Mouse (Mus musculus) limb, embryonic 14.5 days (tissue): Measurements from ENCODE around the gene Arhgap42. TPM values are rescaled to one million over a fixed set of nuclear protein-coding genes. Genes with fewer than 3 reads are reported as not detected.

Experiments used
- ATAC-seq: fragments of 200-750 bp; cut with Nextera tagmentation; 2 replicates; pipeline ENCODE4 v1.8.0; 2017; ENCODE audit warnings: low read depth, moderate number of reproducible peaks, moderate TSS enrichment; ENCODE audit not compliant: low FRiP score
- DNase-seq: peaks from one replicate; pipeline ENCODE4 v3.0.0-alpha.2; 2015; ENCODE audit warnings: low spot score
- H3K27ac ChIP-seq: fragments of 300-500 bp; sonication (generic); replicated peaks from 2 replicates; pipeline ENCODE4 v1.5.1; 2014; ENCODE audit warnings: low read depth, mild to moderate bottlenecking, low read length, moderate library complexity, mixed read lengths
- H3K27me3 ChIP-seq: fragments of 300-500 bp; sonication (generic); 2 replicates; pipeline ENCODE4 v1.6.1; 2014; ENCODE audit warnings: low read length, mixed read lengths; ENCODE audit not compliant: control insufficient read depth, insufficient read depth
- H3K36me3 ChIP-seq: fragments of 300-500 bp; sonication (generic); 2 replicates; pipeline ENCODE4 v1.6.1; 2014; ENCODE audit warnings: mild to moderate bottlenecking, low read length, moderate library complexity, mixed read lengths; ENCODE audit not compliant: control insufficient read depth, insufficient read depth
- H3K4me1 ChIP-seq: fragments of 300-500 bp; sonication (generic); 2 replicates; pipeline ENCODE4 v1.6.1; 2014; ENCODE audit warnings: antibody characterized with exemption, low read length, mixed read lengths; ENCODE audit not compliant: control insufficient read depth, insufficient read depth
- H3K4me2 ChIP-seq: fragments of 300-500 bp; sonication (generic); replicated peaks from 2 replicates; pipeline ENCODE4 v1.6.1; 2014; ENCODE audit warnings: low read depth, mild to moderate bottlenecking, low read length, moderate library complexity; ENCODE audit not compliant: severe bottlenecking
- H3K4me3 ChIP-seq: fragments of 300-500 bp; sonication (generic); replicated peaks from 2 replicates; pipeline ENCODE4 v1.5.1; 2014; ENCODE audit warnings: low read length
- H3K9ac ChIP-seq: fragments of 300-500 bp; sonication (generic); 2 replicates; pipeline ENCODE4 v1.6.1; 2014; ENCODE audit warnings: mild to moderate bottlenecking, low read depth, low read length, moderate library complexity; ENCODE audit not compliant: severe bottlenecking
- H3K9me3 ChIP-seq: fragments of 300-500 bp; sonication (generic); 2 replicates; pipeline ENCODE4 v1.6.1; 2016; ENCODE audit warnings: low read length; ENCODE audit not compliant: control insufficient read depth
- POLR2A ChIP-seq: fragments of 200-500 bp; IDR thresholded peaks from 2 replicates; pipeline ENCODE4 v1.8.0; 2012; ENCODE audit warnings: inconsistent platforms, mild to moderate bottlenecking, moderate library complexity, borderline replicate concordance; ENCODE audit not compliant: insufficient read depth, insufficient read length; ENCODE audit errors: extremely low read depth
- WGBS: fragments of 180-500 bp; shearing (Covaris S2); extraction: QIAGEN DNeasy Blood & Tissue Kit; methylation state at CpG from one replicate; pipeline ENCODE4 v1.1.7; 2014; 5-methylcytosine and 5-hydroxymethylcytosine counted together
- polyA plus RNA-seq, 2 experiments: library from polyadenylated mRNA; depleted of rRNA in 1 of 2; stranded (reverse) in 1 of 2; unstranded in 1 of 2; fragments of >200 nt; fragmentation: Nextera tagmentation in 1 of 2; extraction: Ambion mirVana in 1 of 2; gene quantifications; 2 replicates each; pipeline versions ENCODE4 v1.2.1 to v1.2.3; 2012 to 2014

Gene Arhgap42
- polyA plus RNA-seq, 2 experiments: 21.3 to 40.5 TPM

DNA sequence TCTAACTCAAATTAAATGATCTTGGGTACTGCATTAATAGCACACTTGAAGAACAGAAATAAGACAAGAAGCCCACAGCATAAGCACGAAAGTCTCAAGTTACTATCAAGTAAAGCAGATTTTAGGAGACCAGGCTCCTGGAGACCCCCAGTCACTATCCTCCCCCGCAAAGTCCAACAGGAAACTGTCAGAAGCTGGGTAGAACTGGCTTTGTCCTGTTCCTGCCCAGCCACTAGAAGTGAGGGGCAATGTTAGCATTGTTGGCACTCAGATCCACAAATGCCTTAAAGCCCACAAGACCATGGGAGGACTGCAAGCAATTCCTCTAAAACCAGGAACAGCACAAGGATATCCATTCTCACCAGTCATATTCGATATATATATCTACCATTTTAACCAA is 80.7 kb downstream of the Arhgap42 start:
- no peaks in the 10 kb centered on the region for H3K27me3 ChIP-seq
- no peak overlapping the region for H3K9ac ChIP-seq
- no peaks in the 10 kb centered on the region for H3K9me3 ChIP-seq
- H3K4me3 ChIP-seq: no peak overlapping the region
- no peak overlapping the region for H3K27ac ChIP-seq
- no peak for TF ChIP-seq POLR2A
- no peak for DNase-seq
- no peaks in the 10 kb centered on the region; the same call in 1 of the 2 replicates for H3K36me3 ChIP-seq
- no peak overlapping the region for H3K4me2 ChIP-seq
- no peaks in the 10 kb centered on the region for H3K4me1 ChIP-seq
- ATAC-seq: no peak
- 68% methylated on average over 3 of the region's 3 CpGs for WGBS

- no peak overlapping the region for H3K27ac ChIP-seq
- no peak for TF ChIP-seq POLR2A
- no peak for DNase-seq
- H3K36me3 ChIP-seq: no peaks in the 10 kb centered on the region; the same call in 1 of the 2 replicates
- H3K4me3 ChIP-seq: no peak overlapping the region
- no peak overlapping the region for H3K9ac ChIP-seq
- H3K4me2 ChIP-seq: no peak overlapping the region
- no peaks in the 10 kb centered on the region for H3K9me3 ChIP-seq
- ATAC-seq: no peak
- H3K27me3 ChIP-seq: no peaks in the 10 kb centered on the region
- H3K4me1 ChIP-seq: no peaks in the 10 kb centered on the region
- WGBS: 79% methylated on average over 2 of the region's 2 CpGs
Measured at GRCm38 (mm10) chr9:9157425-9157824, 81.5 kb downstream of the Arhgap42 start.

DNA sequence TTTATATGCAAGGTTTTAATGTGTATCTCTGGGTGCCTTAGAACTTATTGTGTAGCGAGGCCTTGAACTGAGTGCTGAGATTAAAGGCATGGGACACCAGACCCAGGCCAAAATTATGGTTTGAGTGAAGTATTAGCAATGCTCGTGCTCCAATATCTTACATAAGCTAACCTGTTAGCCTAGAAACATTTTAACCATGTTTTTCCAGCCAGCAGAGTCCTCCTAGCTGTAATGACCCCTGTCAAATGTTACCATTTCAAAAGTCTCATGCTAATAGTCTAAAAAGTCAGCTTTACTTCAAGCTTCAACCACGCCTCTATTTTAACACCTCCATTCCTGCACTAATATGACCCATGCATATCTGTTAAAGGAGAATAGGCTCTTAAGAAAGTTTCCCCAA is 84.3 kb downstream of the Arhgap42 start:
- Histone ChIP-seq H3K9ac (no peak overlapping the region), H3K4me1 (no peaks in the 10 kb centered on the region), H3K4me2 (no peak overlapping the region), H3K9me3 (no peaks in the 10 kb centered on the region), H3K27me3 (no peaks in the 10 kb centered on the region), H3K27ac (no peak overlapping the region), H3K4me3 (no peak overlapping the region), H3K36me3 (no peaks in the 10 kb centered on the region; the same call in 1 of the 2 replicates)
- no peak for ATAC-seq
- no peak for DNase-seq
- TF ChIP-seq POLR2A: no peak
- WGBS: 78% methylated on average over 3 of the region's 3 CpGs

DNA sequence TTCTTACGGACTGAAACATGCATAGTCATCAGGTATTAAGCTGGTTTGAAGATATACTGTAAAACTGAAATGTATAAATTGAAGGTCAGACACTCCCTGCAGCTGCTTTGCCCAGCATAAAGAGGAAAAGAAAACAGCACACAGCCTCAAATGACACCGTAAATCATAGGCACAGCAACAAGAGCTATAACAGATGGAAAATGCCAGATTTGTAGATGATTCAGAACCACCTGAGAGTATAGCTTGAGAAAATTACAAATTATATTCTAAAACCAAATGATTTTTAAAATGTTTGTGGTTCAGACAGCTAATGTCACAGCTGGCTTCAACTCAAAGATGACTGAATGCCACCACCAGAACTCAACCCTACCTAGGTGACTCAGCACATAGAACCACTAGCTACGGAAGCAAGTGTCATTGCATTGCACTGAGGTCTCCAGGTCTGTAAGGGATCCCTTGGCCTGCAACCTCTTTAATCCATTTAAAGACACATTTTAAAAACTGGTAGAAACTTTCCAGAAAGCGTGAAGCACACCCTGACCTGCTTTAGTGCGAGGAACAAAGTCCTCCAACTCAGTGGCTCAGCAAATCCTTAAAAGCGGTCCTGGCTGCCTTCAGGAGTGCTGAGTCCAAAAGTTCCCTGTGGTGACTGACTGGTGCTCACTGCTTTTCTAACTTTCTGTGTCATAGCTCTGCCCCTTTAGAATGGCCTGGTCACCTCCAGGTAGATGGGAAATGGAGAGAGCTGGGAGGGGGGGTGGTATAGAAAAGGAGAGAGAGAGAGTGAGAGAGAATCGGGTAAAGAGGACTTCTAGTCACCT is 94.4 kb downstream of the Arhgap42 start:
- TF ChIP-seq POLR2A: no peak
- ATAC-seq (no peak), DNase-seq (no peak)

GRCm38 (mm10) chr9:9143102-9143501 is 95.8 kb downstream of the Arhgap42 start:
- H3K4me2 ChIP-seq: peak overlapping the region; percentile 28; the same call in 1 of the 2 replicates
- DNase-seq: peak; percentile 91
- H3K36me3 ChIP-seq: 0 out of 2 replicates have a peak, but pooled peaks cover 3% of the 10 kb centered on the region
- H3K9me3 ChIP-seq: no peaks in the 10 kb centered on the region
- peak overlapping the region; percentile 1 for H3K27ac ChIP-seq
- ATAC-seq: peak; percentile 76
- H3K4me3 ChIP-seq: no peak overlapping the region
- TF ChIP-seq POLR2A: no peak
- H3K4me1 ChIP-seq: peaks cover 49% of the 10 kb centered on the region
- H3K27me3 ChIP-seq: no peaks in the 10 kb centered on the region
- WGBS: 25% methylated on average over 5 of the region's 5 CpGs
- H3K9ac ChIP-seq: no peak overlapping the region

More for the DNA sequence above, 94.4 kb downstream of the Arhgap42 start:
- Histone ChIP-seq H3K9me3 (no peaks in the 10 kb centered on the region), H3K4me1 (peaks cover 49% of the 10 kb centered on the region), H3K27me3 (no peaks in the 10 kb centered on the region), H3K36me3 (0 out of 2 replicates have a peak, but pooled peaks cover 3% of the 10 kb centered on the region), H3K9ac (no peak overlapping the region), H3K4me3 (no peak overlapping the region), H3K27ac (no peak overlapping the region), H3K4me2 (no peak overlapping the region)
- 73% methylated on average over 7 of the region's 7 CpGs for WGBS
